Mouse (Mus musculus) intestine, embryonic 14.5 days (tissue): ENCODE measurements around the gene Tjp3. TPM values are rescaled to one million over a fixed set of nuclear protein-coding genes. Genes with fewer than 3 reads are reported as not detected.
A peak's percentile ranks its signal among the peaks of the same experiment; 100 is the strongest.

ENCODE experiments used
- ATAC-seq: fragments of 200-750 bp; cut with Nextera tagmentation; replicated peaks from 2 replicates; pipeline ENCODE4 v1.8.0; 2017; ENCODE audit warnings: low read depth, moderate number of reproducible peaks, moderate TSS enrichment, moderate library complexity; ENCODE audit not compliant: low FRiP score, low TSS enrichment
- DNase-seq: peaks from one replicate; pipeline ENCODE4 v3.0.0-alpha.2; 2018; ENCODE audit warnings: low spot score
- H3K27ac ChIP-seq: fragments of 300-500 bp; sonication (generic); 2 replicates; pipeline ENCODE4 v1.5.1; 2014; ENCODE audit warnings: low read depth, mild to moderate bottlenecking, control low read depth
- H3K27me3 ChIP-seq: fragments of 300-500 bp; sonication (generic); replicated peaks from 2 replicates; pipeline ENCODE4 v1.6.1; 2014; ENCODE audit warnings: low read length, control low read depth; ENCODE audit not compliant: control insufficient read depth, insufficient read depth
- H3K36me3 ChIP-seq: fragments of 300-500 bp; sonication (generic); 2 replicates; pipeline ENCODE4 v1.6.1; 2014; ENCODE audit warnings: low read length, control low read depth; ENCODE audit not compliant: control insufficient read depth, insufficient read depth
- H3K4me1 ChIP-seq: fragments of 300-500 bp; sonication (generic); replicated peaks from 2 replicates; pipeline ENCODE4 v1.6.1; 2014; ENCODE audit warnings: low read length, control low read depth, mixed read lengths; ENCODE audit not compliant: control insufficient read depth, insufficient read depth
- H3K4me2 ChIP-seq: fragments of 300-500 bp; sonication (generic); 2 replicates; pipeline ENCODE4 v1.6.1; 2014; ENCODE audit warnings: low read length
- H3K4me3 ChIP-seq: fragments of 300-500 bp; sonication (generic); 2 replicates; pipeline ENCODE4 v1.5.1; 2014; ENCODE audit warnings: low read depth, low read length, control low read depth, mixed read lengths
- H3K9ac ChIP-seq: fragments of 300-500 bp; sonication (generic); 2 replicates; pipeline ENCODE4 v1.6.1; 2014; ENCODE audit warnings: mild to moderate bottlenecking, low read length
- H3K9me3 ChIP-seq: fragments of 300-500 bp; sonication (generic); 2 replicates; pipeline ENCODE4 v1.6.1; 2016; ENCODE audit warnings: low read length, control low read depth; ENCODE audit not compliant: control insufficient read depth
- WGBS: fragments of 180-500 bp; shearing (Covaris S2); extraction: QIAGEN DNeasy Blood & Tissue Kit; methylation state at CpG from one replicate; pipeline ENCODE4 v1.1.7; 2014; 5-methylcytosine and 5-hydroxymethylcytosine counted together
- polyA plus RNA-seq: library from polyadenylated mRNA; unstranded; fragments of >200 nt; fragmentation: Nextera tagmentation; extraction: Ambion mirVana; gene quantifications from 2 replicates; pipeline ENCODE4 v1.2.1, GENCODE M21; 2014

Gene Tjp3
- 35.1 and 44.4 TPM in 2 replicates for polyA plus RNA-seq

DNA sequence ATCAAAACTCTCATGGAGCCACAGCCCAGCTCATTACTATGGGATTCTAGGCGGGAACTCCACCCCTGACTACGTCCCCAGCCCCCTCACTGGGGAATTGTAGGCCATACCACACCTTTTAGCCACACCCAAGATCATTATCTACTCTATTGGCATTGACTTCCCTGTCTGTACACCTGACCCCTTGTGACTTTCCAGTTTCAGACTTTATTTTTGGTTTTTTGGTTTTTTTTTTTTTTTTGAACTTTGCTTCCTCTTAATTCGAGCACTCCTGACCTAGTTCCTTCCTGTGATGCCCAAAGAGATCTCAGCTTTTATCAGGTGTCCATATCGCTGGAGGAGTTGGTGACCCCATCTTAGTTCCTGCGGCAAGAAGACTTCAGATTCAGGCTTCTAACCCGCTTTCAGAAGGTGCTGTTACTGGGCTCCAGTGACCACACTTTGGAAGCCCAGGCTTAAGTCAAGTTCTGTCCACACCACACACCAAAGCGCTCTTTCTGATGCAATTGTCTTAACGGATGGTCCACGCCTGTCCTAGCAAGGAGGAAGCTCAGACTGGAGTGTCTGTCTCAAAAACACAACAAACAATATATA, at the start of gene Tjp3:
Tjp3 (minus strand) TSS at position 71 of the 594 bp plus-strand sequence.
- Histone ChIP-seq H3K9me3 (no peaks in the 10 kb centered on the region), H3K27me3 (peaks cover 20% of the 10 kb centered on the region; the same call in 1 of the 2 replicates), H3K4me1 (peaks cover 24% of the 10 kb centered on the region), H3K36me3 (no peaks in the 10 kb centered on the region), H3K9ac (0 out of 2 replicates have a peak within 1 kb of the TSS, but pooled peaks have one; percentile 5), H3K4me2 (peak within 1 kb of the TSS; percentile 40), H3K4me3 (peak within 1 kb of the TSS; percentile 19), H3K27ac (0 out of 2 replicates have a peak within 1 kb of the TSS, but pooled peaks have one; percentile 22)
- ATAC-seq (no peak), DNase-seq (no peak)
- 69% methylated on average over 9 of the region's 9 CpGs for WGBS

DNA sequence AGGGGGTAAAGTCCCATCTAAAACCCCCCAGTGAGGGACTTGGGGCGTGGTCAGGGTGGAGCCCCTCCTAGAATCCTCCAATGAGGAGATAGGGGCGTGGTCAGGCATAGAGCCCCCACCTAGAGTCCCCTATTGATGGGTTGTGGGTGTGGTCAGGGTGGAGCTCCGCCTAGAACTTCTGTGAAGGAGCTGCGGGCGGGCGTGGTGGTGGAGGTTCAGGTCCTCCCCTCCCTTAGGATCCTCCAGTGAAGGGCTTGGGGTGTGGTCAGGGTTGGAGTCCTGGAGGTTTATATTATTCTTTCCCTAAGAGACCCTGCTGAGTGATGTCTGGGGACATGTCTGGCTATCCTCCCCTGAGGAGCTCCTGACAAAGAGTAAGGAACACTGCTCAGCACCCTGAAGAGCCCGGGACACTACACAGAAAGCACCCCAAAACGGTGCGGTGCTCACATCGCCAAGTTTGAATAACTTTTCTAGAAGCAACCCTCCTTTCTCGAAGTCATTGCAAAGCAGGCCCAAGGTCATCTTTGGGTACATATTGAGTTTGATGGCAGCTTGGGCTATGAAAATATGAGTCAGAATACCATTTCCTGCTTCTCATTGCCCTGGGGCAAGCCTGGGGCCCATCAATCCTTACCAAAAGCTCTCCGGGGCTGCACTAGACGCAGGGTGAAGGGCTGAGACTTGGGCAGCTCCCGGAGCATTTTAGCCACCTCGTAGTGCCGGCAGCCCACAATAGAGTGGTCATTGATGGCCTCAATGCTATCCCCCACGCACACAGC, 49.4 kb upstream of the Tjp3 start:
- H3K4me3 ChIP-seq, result no peak overlapping the region
- peaks cover 19% of the 10 kb centered on the region for H3K4me1 ChIP-seq
- WGBS, result 43% methylated on average over 17 of the region's 17 CpGs
- H3K9ac ChIP-seq, result no peak overlapping the region
- H3K9me3 ChIP-seq, result no peaks in the 10 kb centered on the region
- ATAC-seq (no peak), DNase-seq (no peak)
- no peaks in the 10 kb centered on the region for H3K36me3 ChIP-seq
- H3K4me2 ChIP-seq, result no peak overlapping the region
- H3K27ac ChIP-seq, result no peak overlapping the region
- H3K27me3 ChIP-seq, result peaks cover 36% of the 10 kb centered on the region

- H3K27me3 ChIP-seq, result peaks cover 9% of the 10 kb centered on the region; the same call in 1 of the 2 replicates
- ATAC-seq (no peak), DNase-seq (no peak)
- H3K27ac ChIP-seq, result peak overlapping the region; percentile 80; the same call in 1 of the 2 replicates
- H3K4me3 ChIP-seq, result no peak overlapping the region
- H3K4me1 ChIP-seq, result peaks cover 31% of the 10 kb centered on the region
- H3K36me3 ChIP-seq, result no peaks in the 10 kb centered on the region
- H3K4me2 ChIP-seq, result no peak overlapping the region
- whole genome bisulfite sequencing, result 89% methylated on average over 4 of the region's 4 CpGs
- no peak overlapping the region for H3K9ac ChIP-seq
- no peaks in the 10 kb centered on the region for H3K9me3 ChIP-seq
These were observed 45.2 kb upstream of the Tjp3 start for GRCm38 (mm10) chr10:81336558-81336957.

DNA sequence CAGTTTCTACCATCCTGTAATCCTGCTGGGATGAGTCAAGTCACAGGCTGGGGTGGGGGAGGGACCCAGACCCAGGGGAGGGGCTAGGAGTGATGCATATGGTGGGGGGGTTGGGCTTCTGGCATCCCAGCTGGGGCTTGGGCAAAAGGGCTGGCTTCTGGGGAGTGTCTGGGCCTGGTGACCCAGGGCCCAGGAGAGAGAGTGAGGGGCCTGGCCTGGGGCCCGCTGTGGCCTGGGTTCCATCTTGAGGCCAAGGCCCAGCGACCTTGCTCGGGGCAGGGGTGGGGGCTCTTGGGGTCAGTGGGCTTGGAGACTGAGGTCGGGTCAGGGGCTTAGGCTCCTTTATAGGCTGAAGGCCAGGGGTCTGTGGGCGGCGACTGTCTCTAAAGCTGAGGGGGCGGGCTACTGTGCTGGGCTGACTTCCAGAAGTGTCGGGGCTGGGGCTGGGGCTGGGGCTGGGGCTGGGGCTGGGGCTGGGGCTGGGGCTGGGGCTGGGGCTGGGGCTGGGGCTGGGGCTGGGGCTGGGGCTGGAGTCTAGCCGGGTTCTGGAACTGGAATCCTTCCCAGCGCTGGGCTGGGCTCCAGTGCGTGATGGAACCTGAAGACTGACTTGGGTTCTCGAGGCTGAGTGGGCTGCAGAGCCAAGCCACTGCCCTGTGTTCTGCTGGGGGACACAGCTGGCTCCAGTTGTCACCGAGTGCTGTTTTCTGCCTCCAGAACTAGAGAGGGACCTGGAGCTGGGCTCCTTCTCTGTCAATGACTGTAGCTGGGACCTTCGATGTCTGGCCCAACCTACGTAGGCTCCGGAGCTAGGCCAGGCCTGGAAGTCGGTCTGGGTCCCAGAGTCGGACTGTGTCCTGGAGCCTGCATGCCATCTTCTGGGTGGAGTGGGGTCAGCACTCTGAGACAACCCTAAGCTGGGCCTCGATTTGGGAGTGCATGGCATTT, 44.3 kb upstream of the Tjp3 start:
- WGBS, result 43% methylated on average over 19 of the region's 19 CpGs
- H3K4me1 ChIP-seq, result peaks cover 28% of the 10 kb centered on the region
- peak; percentile 33; the same call in 1 of the 2 replicates for ATAC-seq
- H3K27me3 ChIP-seq, result peaks cover 9% of the 10 kb centered on the region; the same call in 1 of the 2 replicates
- H3K9me3 ChIP-seq, result no peaks in the 10 kb centered on the region
- H3K4me3 ChIP-seq, result 0 out of 2 replicates have a peak overlapping the region, but pooled peaks have one; percentile 6
- peak overlapping the region; percentile 31; the same call in 1 of the 2 replicates for H3K4me2 ChIP-seq
- H3K27ac ChIP-seq, result peak overlapping the region; percentile 80
- no peak for DNase-seq
- no peaks in the 10 kb centered on the region for H3K36me3 ChIP-seq
- H3K9ac ChIP-seq, result peak overlapping the region; percentile 11; the same call in 1 of the 2 replicates

DNA sequence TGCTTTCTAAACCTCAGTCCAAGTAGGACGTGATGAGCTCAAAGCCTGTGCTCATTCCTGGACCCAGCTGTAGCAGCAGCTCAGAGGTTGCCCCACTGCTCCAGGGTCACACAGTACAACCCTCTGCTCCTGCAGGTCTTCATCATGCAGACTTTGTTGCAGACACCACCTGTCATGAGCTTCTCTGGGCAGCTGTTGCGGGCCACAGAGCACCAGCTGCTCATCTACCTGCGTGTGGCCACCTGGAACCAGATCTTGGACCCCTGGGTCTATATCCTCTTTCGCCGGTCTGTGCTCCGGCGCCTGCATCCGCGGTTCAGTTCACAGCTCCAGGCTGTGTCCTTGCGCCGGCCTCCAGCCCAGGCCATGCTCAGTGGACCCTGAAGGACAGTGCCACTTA, 42.9 kb upstream of the Tjp3 start:
- H3K9ac ChIP-seq, result no peak overlapping the region
- no peak for DNase-seq
- 67% methylated on average over 11 of the region's 11 CpGs for WGBS
- H3K4me3 ChIP-seq, result no peak overlapping the region
- H3K27ac ChIP-seq, result no peak overlapping the region
- H3K4me2 ChIP-seq, result no peak overlapping the region
- peaks cover 38% of the 10 kb centered on the region for H3K4me1 ChIP-seq
- no peaks in the 10 kb centered on the region for H3K36me3 ChIP-seq
- H3K9me3 ChIP-seq, result no peaks in the 10 kb centered on the region
- ATAC-seq, result no peak
- H3K27me3 ChIP-seq, result peaks cover 9% of the 10 kb centered on the region; the same call in 1 of the 2 replicates

- H3K27me3 ChIP-seq, result 0 out of 2 replicates have a peak, but pooled peaks cover 6% of the 10 kb centered on the region
- 30% methylated on average over 29 of the region's 29 CpGs for WGBS
- H3K4me2 ChIP-seq, result peak overlapping the region; percentile 33
- ATAC-seq (no peak), DNase-seq (no peak)
- H3K9ac ChIP-seq, result 0 out of 2 replicates have a peak overlapping the region, but pooled peaks have one; percentile 3
- H3K27ac ChIP-seq, result no peak overlapping the region
- H3K4me1 ChIP-seq, result peaks cover 51% of the 10 kb centered on the region
- no peaks in the 10 kb centered on the region for H3K9me3 ChIP-seq
- 0 out of 2 replicates have a peak overlapping the region, but pooled peaks have one; percentile 1 for H3K4me3 ChIP-seq
- H3K36me3 ChIP-seq, result peaks cover 4% of the 10 kb centered on the region
These were observed 40.9 kb upstream of the Tjp3 start for GRCm38 (mm10) chr10:81332277-81332676.

GRCm38 (mm10) chr10:81330007-81330406, 38.6 kb upstream of the Tjp3 start:
- H3K4me1 ChIP-seq, result peaks cover 39% of the 10 kb centered on the region
- no peak for DNase-seq
- 44% methylated on average over 4 of the region's 4 CpGs for WGBS
- peaks cover 26% of the 10 kb centered on the region for H3K36me3 ChIP-seq
- 0 out of 2 replicates have a peak, but pooled peaks cover 6% of the 10 kb centered on the region for H3K27me3 ChIP-seq
- no peaks in the 10 kb centered on the region for H3K9me3 ChIP-seq
- H3K4me3 ChIP-seq, result peak overlapping the region; percentile 29
- peak; percentile 13; the same call in 1 of the 2 replicates for ATAC-seq
- H3K4me2 ChIP-seq, result peak overlapping the region; percentile 54
- peak overlapping the region; percentile 94 for H3K27ac ChIP-seq
- H3K9ac ChIP-seq, result peak overlapping the region; percentile 34
